Mouse (Mus musculus) heart, embryonic 14.5 days (tissue): ENCODE measurements at regions not wholly inside any gene's neighbourhood (a gene's known extent, or its start where the extent isn't known, plus 50 kb on each side); places are given as distances from the start of the nearest gene placed in this dataset.

ENCODE experiments used
- ATAC-seq: fragments of 200-750 bp; cut with Nextera tagmentation; 2 replicates; pipeline ENCODE4 v1.8.0; 2017; ENCODE audit warnings: low read depth, moderate TSS enrichment; ENCODE audit not compliant: insufficient number of reproducible peaks, insufficient read depth, low FRiP score
- H3K27ac ChIP-seq, 2 experiments: fragments of 200-500 bp in 1 of 2; fragments of 300-500 bp in 1 of 2; sonication (generic) in 1 of 2; replicated peaks in 1 of 2; 2 replicates each; pipeline ENCODE4 v1.5.1; 2012 to 2014; ENCODE audit warnings: low read depth in 2 of 2, low read length in 2 of 2, control low read depth in 1 of 2, mild to moderate bottlenecking in 1 of 2, mixed read lengths in 1 of 2; ENCODE audit not compliant: control insufficient read depth in 1 of 2, insufficient read depth in 1 of 2
- H3K27me3 ChIP-seq: fragments of 300-500 bp; sonication (generic); 2 replicates; pipeline ENCODE4 v1.6.1; 2014; ENCODE audit warnings: mild to moderate bottlenecking, low read length, control low read depth; ENCODE audit not compliant: control insufficient read depth, insufficient read depth
- H3K36me3 ChIP-seq: fragments of 300-500 bp; sonication (generic); 2 replicates; pipeline ENCODE4 v1.6.1; 2014; ENCODE audit warnings: mild to moderate bottlenecking, control low read depth, low read length, mixed read lengths; ENCODE audit not compliant: control insufficient read depth, insufficient read depth
- H3K4me1 ChIP-seq, 2 experiments: fragments of 200-500 bp in 1 of 2; fragments of 300-500 bp in 1 of 2; sonication (generic) in 1 of 2; 2 replicates each; pipeline ENCODE4 v1.6.1; 2012 to 2014; ENCODE audit warnings: low read length in 2 of 2, control low read depth in 1 of 2, mixed read lengths in 1 of 2; ENCODE audit not compliant: control insufficient read depth in 2 of 2, insufficient read depth in 2 of 2
- H3K4me2 ChIP-seq: fragments of 300-500 bp; sonication (generic); 2 replicates; pipeline ENCODE4 v1.6.1; 2014; ENCODE audit warnings: mild to moderate bottlenecking, low read length
- H3K4me3 ChIP-seq, 2 experiments: fragments of 200-500 bp in 1 of 2; fragments of 300-500 bp in 1 of 2; sonication (generic) in 1 of 2; 2 replicates each; pipeline ENCODE4 v1.5.1; 2012 to 2014; ENCODE audit warnings: low read length in 2 of 2, mild to moderate bottlenecking in 2 of 2, control low read depth in 1 of 2, low read depth in 1 of 2, moderate library complexity in 1 of 2; ENCODE audit not compliant: control insufficient read depth in 1 of 2, insufficient read depth in 1 of 2
- H3K9ac ChIP-seq: fragments of 300-500 bp; sonication (generic); 2 replicates; pipeline ENCODE4 v1.6.1; 2014; ENCODE audit warnings: mild to moderate bottlenecking, low read length
- H3K9me3 ChIP-seq: fragments of 300-500 bp; sonication (generic); 2 replicates; pipeline ENCODE4 v1.6.1; 2016; ENCODE audit warnings: low read length, control low read depth; ENCODE audit not compliant: control insufficient read depth
- WGBS: fragments of 180-500 bp; shearing (Covaris S2); extraction: QIAGEN DNeasy Blood & Tissue Kit; methylation state at CpG from one replicate; pipeline ENCODE4 v1.1.7; 2014; 5-methylcytosine and 5-hydroxymethylcytosine counted together

GRCm38 (mm10) chr3:115509658-115510057, 205.2 kb downstream of the S1pr1 start:
- no peaks in the 10 kb centered on the region for H3K4me1 ChIP-seq
- no peaks in the 10 kb centered on the region for H3K9me3 ChIP-seq
- no peak overlapping the region for H3K4me3 ChIP-seq
- 87% methylated on average over 4 of the region's 4 CpGs for WGBS
- H3K4me2 ChIP-seq, result no peak overlapping the region
- H3K9ac ChIP-seq, result no peak overlapping the region
- no peak for ATAC-seq
- H3K27me3 ChIP-seq, result no peaks in the 10 kb centered on the region
- H3K27ac ChIP-seq, result no peak overlapping the region
- no peaks in the 10 kb centered on the region for H3K36me3 ChIP-seq

DNA sequence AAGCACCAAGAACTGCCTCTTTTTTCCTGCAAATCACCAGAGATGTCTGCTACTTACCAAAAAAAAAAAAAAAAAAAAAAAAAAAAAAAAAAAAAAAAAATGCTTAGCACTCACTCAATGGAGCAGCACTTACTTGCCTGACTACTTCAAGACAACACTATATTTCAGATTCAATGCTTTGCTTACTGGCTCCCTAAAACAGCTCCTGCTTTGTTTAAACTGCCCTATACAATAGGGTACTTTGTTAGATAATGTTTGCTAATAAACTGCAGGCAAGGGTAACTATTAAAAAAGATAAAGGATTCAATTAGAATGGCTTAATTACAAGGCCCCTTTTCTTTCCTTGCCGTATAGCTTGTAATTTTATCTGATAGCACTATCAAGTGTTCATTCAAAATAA, 217.5 kb downstream of the S1pr1 start:
- no peaks in the 10 kb centered on the region for H3K4me1 ChIP-seq
- no peak overlapping the region for H3K4me3 ChIP-seq
- no peak overlapping the region for H3K9ac ChIP-seq
- H3K27ac ChIP-seq, result no peak overlapping the region
- no peak for ATAC-seq
- 50% methylated on average over 1 of the region's 1 CpGs for WGBS
- no peak overlapping the region for H3K4me2 ChIP-seq
- H3K9me3 ChIP-seq, result no peaks in the 10 kb centered on the region
- no peaks in the 10 kb centered on the region for H3K27me3 ChIP-seq
- no peaks in the 10 kb centered on the region for H3K36me3 ChIP-seq

GRCm38 (mm10) chr3:115496110-115496509, 218.8 kb downstream of the S1pr1 start:
- no peaks in the 10 kb centered on the region for H3K4me1 ChIP-seq
- WGBS, result 56% methylated on average over 3 of the region's 3 CpGs
- no peak overlapping the region for H3K4me2 ChIP-seq
- no peaks in the 10 kb centered on the region for H3K9me3 ChIP-seq
- H3K9ac ChIP-seq, result no peak overlapping the region
- no peak overlapping the region for H3K27ac ChIP-seq
- no peak for ATAC-seq
- no peaks in the 10 kb centered on the region for H3K36me3 ChIP-seq
- no peak overlapping the region for H3K4me3 ChIP-seq
- H3K27me3 ChIP-seq, result no peaks in the 10 kb centered on the region

DNA sequence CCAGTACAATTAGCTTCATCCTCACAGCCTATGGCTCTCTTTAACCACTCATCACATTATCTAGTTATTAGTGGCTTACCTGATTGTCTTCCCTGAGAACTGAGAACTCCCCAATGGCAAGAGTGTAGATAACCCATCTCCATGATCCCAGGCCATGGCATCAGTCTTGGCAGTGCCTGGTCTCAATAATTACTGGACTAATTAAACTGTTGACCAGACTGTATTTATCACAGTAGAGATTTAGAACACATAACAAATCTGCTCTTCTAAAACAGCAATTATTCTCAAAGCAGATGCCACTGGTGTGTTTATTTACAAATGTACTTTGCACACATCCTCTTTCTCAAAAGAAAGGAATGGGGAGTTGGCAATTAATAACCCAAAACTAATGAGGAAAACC, 219.2 kb downstream of the S1pr1 start:
- Histone ChIP-seq H3K4me3 (no peak overlapping the region), H3K4me2 (no peak overlapping the region), H3K9me3 (no peaks in the 10 kb centered on the region), H3K36me3 (no peaks in the 10 kb centered on the region), H3K27ac (no peak overlapping the region), H3K4me1 (no peaks in the 10 kb centered on the region), H3K27me3 (no peaks in the 10 kb centered on the region), H3K9ac (no peak overlapping the region)
- no peak for ATAC-seq

GRCm38 (mm10) chr3:115468980-115469379, 245.9 kb downstream of the S1pr1 start:
- no peak overlapping the region for H3K4me2 ChIP-seq
- 78% methylated on average over 4 of the region's 4 CpGs for WGBS
- no peak overlapping the region for H3K27ac ChIP-seq
- no peak for ATAC-seq
- H3K27me3 ChIP-seq, result no peaks in the 10 kb centered on the region
- H3K4me3 ChIP-seq, result no peak overlapping the region
- no peaks in the 10 kb centered on the region for H3K36me3 ChIP-seq
- H3K9me3 ChIP-seq, result no peaks in the 10 kb centered on the region
- no peak overlapping the region for H3K9ac ChIP-seq
- H3K4me1 ChIP-seq, result no peaks in the 10 kb centered on the region

- no peaks in the 10 kb centered on the region for H3K36me3 ChIP-seq
- no peak for ATAC-seq
- 67% methylated on average over 2 of the region's 2 CpGs for WGBS
- no peak overlapping the region for H3K4me3 ChIP-seq
- no peak overlapping the region for H3K27ac ChIP-seq
- H3K27me3 ChIP-seq, result no peaks in the 10 kb centered on the region
- H3K4me1 ChIP-seq, result no peaks in the 10 kb centered on the region
- no peaks in the 10 kb centered on the region for H3K9me3 ChIP-seq
- no peak overlapping the region for H3K9ac ChIP-seq
- no peak overlapping the region for H3K4me2 ChIP-seq
These were observed 247.0 kb downstream of the S1pr1 start for GRCm38 (mm10) chr3:115467850-115468249.

DNA sequence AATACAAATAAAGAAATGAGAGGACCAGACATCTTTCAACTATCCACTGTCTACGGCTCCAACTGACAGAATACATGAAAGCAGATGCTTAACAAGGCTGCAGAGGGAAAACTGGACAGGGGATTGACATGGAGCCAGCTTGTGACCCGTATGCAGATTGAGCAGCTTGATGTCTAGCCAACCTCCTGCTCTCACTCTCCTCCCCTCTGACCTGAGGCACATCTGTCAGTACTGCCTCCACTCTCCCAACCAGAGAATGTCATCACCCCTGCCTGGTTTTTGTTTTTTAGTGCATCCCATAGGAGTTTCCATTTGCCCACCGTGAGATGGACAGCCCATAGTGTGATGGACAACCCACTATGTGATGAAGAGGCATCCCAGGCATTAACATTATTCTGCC, 252.2 kb downstream of the S1pr1 start:
- Histone ChIP-seq H3K4me2 (no peak overlapping the region), H3K9me3 (no peaks in the 10 kb centered on the region), H3K9ac (no peak overlapping the region), H3K4me3 (no peak overlapping the region), H3K4me1 (no peaks in the 10 kb centered on the region), H3K27me3 (no peaks in the 10 kb centered on the region), H3K27ac (no peak overlapping the region), H3K36me3 (no peaks in the 10 kb centered on the region)
- ATAC-seq, result no peak
- WGBS, result 64% methylated on average over 3 of the region's 3 CpGs
